Mouse (Mus musculus) c-Kit-positive CD71-positive TER-119-negative erythroid progenitor cells, embryonic 14.5 days (primary cell): Measurements from ENCODE around the gene Basp1.

Experiments
- DNase-seq: peaks from one replicate; pipeline ENCODE4 v3.0.0-alpha.2; 2013; ENCODE audit warnings: low read depth

The Basp1 gene

GRCm38 (mm10) chr15:25363636-25364035 lies 49.9 kb downstream of the Basp1 start:
- no peak for DNase-seq

GRCm38 (mm10) chr15:25360825-25361224 lies 52.7 kb downstream of the Basp1 start:
- no peak for DNase-seq

GRCm38 (mm10) chr15:25358680-25359097 lies 54.9 kb downstream of the Basp1 start:
- DNase-seq: no peak

- no peak for DNase-seq
Observed at GRCm38 (mm10) chr15:25355339-25355738, 58.2 kb downstream of the Basp1 start.

GRCm38 (mm10) chr15:25354738-25355137 lies 58.8 kb downstream of the Basp1 start:
- DNase-seq: no peak

- no peak for DNase-seq
Observed at GRCm38 (mm10) chr15:25353498-25353897, 60.1 kb downstream of the Basp1 start.

- no peak for DNase-seq
Observed at GRCm38 (mm10) chr15:25343263-25343662, 70.3 kb downstream of the Basp1 start.

GRCm38 (mm10) chr15:25335277-25335676 lies 78.3 kb downstream of the Basp1 start:
- DNase-seq: no peak

- DNase-seq: no peak
Observed at GRCm38 (mm10) chr15:25331877-25332445, 81.6 kb downstream of the Basp1 start.

GRCm38 (mm10) chr15:25330946-25331345 lies 82.6 kb downstream of the Basp1 start:
- DNase-seq: no peak

GRCm38 (mm10) chr15:25322601-25323000 lies 91.0 kb downstream of the Basp1 start:
- DNase-seq: no peak

- DNase-seq: no peak
Observed at GRCm38 (mm10) chr15:25322111-25322510, 91.5 kb downstream of the Basp1 start.

GRCm38 (mm10) chr15:25321636-25322035 lies 91.9 kb downstream of the Basp1 start:
- no peak for DNase-seq

GRCm38 (mm10) chr15:25314471-25314870 lies 99.1 kb downstream of the Basp1 start:
- no peak for DNase-seq
